Mouse (Mus musculus) midbrain, embryonic 13.5 days (tissue): Measurements from ENCODE around the gene Npcd. TPM values are rescaled to one million over a fixed set of nuclear protein-coding genes. Genes with fewer than 3 reads are reported as not detected.

Experiments used
- ATAC-seq: fragments of 200-750 bp; cut with Nextera tagmentation; 2 replicates; pipeline ENCODE4 v1.8.0; 2017; ENCODE audit warnings: mild to moderate bottlenecking, moderate TSS enrichment, moderate library complexity
- H3K27ac ChIP-seq: fragments of 300-500 bp; sonication (generic); 2 replicates; pipeline ENCODE4 v1.5.1; 2015; ENCODE audit warnings: inconsistent platforms, mild to moderate bottlenecking, moderate library complexity
- H3K27me3 ChIP-seq: fragments of 300-500 bp; sonication (generic); 2 replicates; pipeline ENCODE4 v1.6.1; 2015; ENCODE audit warnings: mild to moderate bottlenecking, inconsistent platforms
- H3K36me3 ChIP-seq: fragments of 300-500 bp; sonication (generic); 2 replicates; pipeline ENCODE4 v1.6.1; 2015; ENCODE audit warnings: mild to moderate bottlenecking, inconsistent platforms
- H3K4me1 ChIP-seq: fragments of 300-500 bp; sonication (generic); replicated peaks from 2 replicates; pipeline ENCODE4 v1.6.1; 2015; ENCODE audit warnings: inconsistent platforms
- H3K4me2 ChIP-seq: fragments of 300-500 bp; sonication (generic); replicated peaks from 2 replicates; pipeline ENCODE4 v1.6.1; 2015; ENCODE audit warnings: moderate library complexity, mild to moderate bottlenecking, inconsistent platforms
- H3K4me3 ChIP-seq: fragments of 300-500 bp; sonication (generic); replicated peaks from 2 replicates; pipeline ENCODE4 v1.5.1; 2015; ENCODE audit warnings: mild to moderate bottlenecking, inconsistent platforms
- H3K9ac ChIP-seq: fragments of 300-500 bp; sonication (generic); replicated peaks from 2 replicates; pipeline ENCODE4 v1.6.1; 2015; ENCODE audit warnings: mild to moderate bottlenecking, inconsistent platforms
- H3K9me3 ChIP-seq: fragments of 300-500 bp; sonication (generic); 2 replicates; pipeline ENCODE4 v1.6.1; 2016; ENCODE audit warnings: mild to moderate bottlenecking, inconsistent platforms
- WGBS: fragments of 180-500 bp; shearing (Covaris S2); methylation state at CpG from one replicate; pipeline ENCODE4 v1.1.7; 2015; 5-methylcytosine and 5-hydroxymethylcytosine counted together
- polyA plus RNA-seq: library from polyadenylated mRNA; unstranded; fragments of >200 nt; fragmentation: Nextera tagmentation; extraction: Ambion mirVana; gene quantifications from 2 replicates; pipeline ENCODE4 v1.2.1, GENCODE M21; 2015

The Npcd gene
- polyA plus RNA-seq, 1 experiment from 2014 or later = 1.2 TPM

GRCm38 (mm10) chr15:79858979-79859378 lies 24.9 kb upstream of the Npcd start:
- Histone ChIP-seq H3K9me3 (no peaks in the 10 kb centered on the region), H3K27me3 (no peaks in the 10 kb centered on the region), H3K4me1 (no peaks in the 10 kb centered on the region), H3K9ac (no peak overlapping the region), H3K36me3 (no peaks in the 10 kb centered on the region), H3K4me3 (no peak overlapping the region), H3K4me2 (no peak overlapping the region), H3K27ac (no peak overlapping the region)
- WGBS = 87% methylated on average over 5 of the region's 5 CpGs
- ATAC-seq = no peak

- ATAC-seq = no peak
- 98% methylated on average over 2 of the region's 2 CpGs for WGBS
- no peaks in the 10 kb centered on the region for H3K36me3 ChIP-seq
- H3K4me1 ChIP-seq = peaks cover 7% of the 10 kb centered on the region
- H3K4me3 ChIP-seq = no peak overlapping the region
- no peak overlapping the region for H3K27ac ChIP-seq
- no peak overlapping the region for H3K9ac ChIP-seq
- no peak overlapping the region for H3K4me2 ChIP-seq
- H3K9me3 ChIP-seq = no peaks in the 10 kb centered on the region
- H3K27me3 ChIP-seq = 0 out of 2 replicates have a peak, but pooled peaks cover 3% of the 10 kb centered on the region
These were observed 16.1 kb upstream of the Npcd start for GRCm38 (mm10) chr15:79850143-79850542.

DNA sequence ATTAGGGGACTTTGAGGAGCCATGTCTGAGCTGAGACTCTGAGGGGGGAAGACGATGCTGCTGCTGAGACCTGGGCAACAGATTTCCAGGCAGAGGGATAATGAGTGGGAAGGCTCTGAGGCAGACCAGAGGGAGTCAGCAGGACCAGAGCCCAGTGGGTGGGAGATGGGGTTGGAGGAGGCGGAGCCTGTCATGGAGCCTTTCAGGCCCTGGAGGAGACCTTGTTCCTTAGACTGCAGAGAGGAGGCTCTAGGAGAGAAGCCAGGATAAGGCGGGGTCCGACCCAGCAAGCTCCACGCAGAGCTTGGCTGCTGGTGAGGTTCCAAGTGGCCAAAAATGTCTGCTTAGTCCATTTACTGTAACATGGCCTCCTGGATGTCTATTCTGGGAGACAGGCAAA lies 13.1 kb upstream of the Npcd start:
- 18% methylated on average over 5 of the region's 5 CpGs for WGBS
- H3K9me3 ChIP-seq = no peaks in the 10 kb centered on the region
- 0 out of 2 replicates have a peak overlapping the region, but pooled peaks have one; percentile 23 for H3K9ac ChIP-seq
- H3K4me2 ChIP-seq = no peak overlapping the region
- H3K27ac ChIP-seq = no peak overlapping the region
- no peak overlapping the region for H3K4me3 ChIP-seq
- no peak for ATAC-seq
- 0 out of 2 replicates have a peak, but pooled peaks cover 3% of the 10 kb centered on the region for H3K27me3 ChIP-seq
- H3K36me3 ChIP-seq = no peaks in the 10 kb centered on the region
- H3K4me1 ChIP-seq = peaks cover 7% of the 10 kb centered on the region

- WGBS = 73% methylated on average over 4 of the region's 4 CpGs
- Histone ChIP-seq H3K36me3 (no peaks in the 10 kb centered on the region), H3K4me3 (no peak overlapping the region), H3K9ac (no peak overlapping the region), H3K27ac (no peak overlapping the region), H3K27me3 (0 out of 2 replicates have a peak, but pooled peaks cover 7% of the 10 kb centered on the region), H3K4me2 (no peak overlapping the region), H3K4me1 (peaks cover 7% of the 10 kb centered on the region), H3K9me3 (no peaks in the 10 kb centered on the region)
- ATAC-seq = no peak
These were observed 11.9 kb upstream of the Npcd start for GRCm38 (mm10) chr15:79845986-79846385.

- H3K9ac ChIP-seq = no peak overlapping the region
- 0 out of 2 replicates have a peak, but pooled peaks cover 4% of the 10 kb centered on the region for H3K27me3 ChIP-seq
- ATAC-seq = no peak
- no peak overlapping the region for H3K27ac ChIP-seq
- H3K36me3 ChIP-seq = no peaks in the 10 kb centered on the region
- no peaks in the 10 kb centered on the region for H3K9me3 ChIP-seq
- H3K4me2 ChIP-seq = no peak overlapping the region
- WGBS = 85% methylated on average over 3 of the region's 3 CpGs
- H3K4me3 ChIP-seq = no peak overlapping the region
- peaks cover 7% of the 10 kb centered on the region for H3K4me1 ChIP-seq
These were observed 8.9 kb upstream of the Npcd start for GRCm38 (mm10) chr15:79842985-79843384.

GRCm38 (mm10) chr15:79840281-79840680 lies 6.2 kb upstream of the Npcd start:
- Histone ChIP-seq H3K27ac (no peak overlapping the region), H3K4me2 (no peak overlapping the region), H3K36me3 (no peaks in the 10 kb centered on the region), H3K4me1 (peaks cover 12% of the 10 kb centered on the region), H3K27me3 (0 out of 2 replicates have a peak, but pooled peaks cover 4% of the 10 kb centered on the region), H3K9ac (no peak overlapping the region), H3K9me3 (no peaks in the 10 kb centered on the region), H3K4me3 (no peak overlapping the region)
- whole genome bisulfite sequencing = 77% methylated on average over 2 of the region's 2 CpGs
- no peak for ATAC-seq

DNA sequence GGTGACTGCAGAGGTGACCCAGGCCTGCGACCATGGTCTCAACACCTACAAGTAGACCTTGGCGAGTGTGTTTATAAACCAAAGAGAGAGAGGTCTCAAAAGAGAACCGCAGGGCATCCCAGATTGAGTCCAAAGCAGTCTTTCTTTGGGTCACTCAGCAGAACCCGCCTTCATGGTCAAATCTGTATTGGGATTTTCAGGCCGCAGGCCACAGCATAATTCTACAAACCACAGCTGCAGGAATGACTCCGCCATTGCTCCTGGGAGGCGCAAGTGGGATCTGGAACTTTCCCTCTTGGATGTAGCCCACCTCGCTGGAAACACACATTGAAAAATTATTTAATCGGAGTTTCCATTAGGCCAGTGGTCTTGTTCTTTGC lies 834 bp upstream of the Npcd start:
- Histone ChIP-seq H3K4me3 (peak overlapping the region; percentile 95), H3K9ac (0 out of 2 replicates have a peak overlapping the region, but pooled peaks have one; percentile 60), H3K4me1 (peaks cover 55% of the 10 kb centered on the region), H3K4me2 (peak overlapping the region; percentile 99), H3K27me3 (no peaks in the 10 kb centered on the region), H3K36me3 (peaks cover 4% of the 10 kb centered on the region; the same call in 1 of the 2 replicates), H3K9me3 (no peaks in the 10 kb centered on the region), H3K27ac (peak overlapping the region; percentile 97)
- ATAC-seq = no peak
- 36% methylated on average over 9 of the region's 9 CpGs for WGBS

GRCm38 (mm10) chr15:79833251-79834050 lies 586 bp downstream of the Npcd start:
- H3K4me1 ChIP-seq = peaks cover 69% of the 10 kb centered on the region
- WGBS = 1% methylated on average over 41 of the region's 41 CpGs

DNA sequence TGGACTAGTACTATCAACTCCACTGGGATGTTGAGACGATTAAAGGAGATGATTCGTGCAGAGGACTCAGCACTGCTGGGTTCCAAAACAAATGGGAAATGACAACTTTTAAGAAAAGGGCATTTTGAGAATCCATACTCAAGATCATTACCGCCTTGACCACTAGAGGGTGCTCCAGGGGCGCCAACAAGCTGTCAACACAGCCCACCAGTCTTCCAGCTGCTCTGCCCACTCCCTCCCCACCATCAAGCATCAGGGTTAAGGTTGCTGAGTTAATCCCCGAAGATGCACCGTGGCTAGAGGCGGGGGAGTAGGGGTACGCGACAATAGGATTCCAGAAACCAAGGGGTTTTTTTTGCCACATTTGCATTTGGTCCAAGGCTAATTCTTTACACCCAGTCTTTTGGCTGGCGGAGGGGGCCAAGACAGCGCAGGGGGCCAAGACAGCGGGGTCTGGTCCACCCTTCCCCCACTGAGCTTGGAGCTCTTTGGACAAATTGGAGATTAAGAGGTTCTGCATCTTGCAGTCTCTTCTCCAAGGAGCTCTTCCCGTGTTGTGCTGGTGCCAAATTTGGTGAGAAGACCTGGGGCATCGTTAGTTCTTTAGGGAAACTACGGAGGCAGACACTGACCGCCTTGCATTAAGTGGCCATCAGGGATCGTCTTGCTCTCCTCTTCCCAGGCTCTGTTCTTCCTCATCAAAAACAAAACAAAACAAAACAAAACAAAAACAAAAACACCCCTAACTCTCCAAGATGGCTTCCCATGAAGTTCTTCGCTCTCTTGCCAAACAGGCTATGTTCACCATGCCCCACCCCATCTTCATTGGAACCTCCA lies 1.8 kb downstream of the Npcd start:
- WGBS = 12% methylated on average over 18 of the region's 18 CpGs
- Histone ChIP-seq H3K36me3 (peaks cover 27% of the 10 kb centered on the region), H3K4me2 (peak overlapping the region; percentile 99), H3K27ac (peak overlapping the region; percentile 97), H3K9me3 (no peaks in the 10 kb centered on the region), H3K9ac (peak overlapping the region; percentile 97), H3K4me3 (peak overlapping the region; percentile 95), H3K4me1 (peaks cover 81% of the 10 kb centered on the region), H3K27me3 (no peaks in the 10 kb centered on the region)
- ATAC-seq = 0 out of 2 replicates have a peak, but pooled peaks have one; percentile 34

More at GRCm38 (mm10) chr15:79833251-79834050, 586 bp downstream of the Npcd start:
- Histone ChIP-seq H3K9ac (peak overlapping the region; percentile 97), H3K9me3 (no peaks in the 10 kb centered on the region), H3K27ac (peak overlapping the region; percentile 97), H3K4me3 (peak overlapping the region; percentile 95), H3K36me3 (peaks cover 15% of the 10 kb centered on the region), H3K4me2 (peak overlapping the region; percentile 99), H3K27me3 (no peaks in the 10 kb centered on the region)
- peak; percentile 18; the same call in 1 of the 2 replicates for ATAC-seq

DNA sequence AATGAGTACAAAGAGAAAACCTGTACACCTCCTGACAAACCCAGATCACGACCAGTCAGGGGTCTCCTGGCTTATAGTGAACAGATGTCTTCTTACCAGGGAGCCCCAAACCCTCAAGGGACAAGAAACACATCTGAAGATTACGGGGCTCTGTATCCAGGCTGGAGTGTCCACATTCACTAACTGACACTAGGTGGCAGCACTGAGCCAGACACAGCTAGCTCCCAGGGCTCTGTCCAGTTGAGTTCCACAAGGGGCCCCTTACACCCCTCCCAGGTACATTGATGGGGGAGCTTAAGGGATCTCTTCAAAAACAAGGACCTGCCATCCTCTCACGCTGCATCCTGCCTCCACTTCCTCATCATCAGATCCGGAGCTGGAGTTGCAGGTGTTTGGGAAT lies 3.6 kb downstream of the Npcd start:
- Histone ChIP-seq H3K27me3 (no peaks in the 10 kb centered on the region), H3K4me1 (peaks cover 87% of the 10 kb centered on the region), H3K9ac (peak overlapping the region; percentile 61), H3K9me3 (no peaks in the 10 kb centered on the region), H3K4me3 (no peak overlapping the region), H3K27ac (peak overlapping the region; percentile 51; the same call in 1 of the 2 replicates), H3K4me2 (0 out of 2 replicates have a peak overlapping the region, but pooled peaks have one; percentile 6), H3K36me3 (peaks cover 43% of the 10 kb centered on the region)
- WGBS = 18% methylated on average over 4 of the region's 4 CpGs
- ATAC-seq = no peak

- peak overlapping the region; percentile 61 for H3K9ac ChIP-seq
These were observed 4.6 kb downstream of the Npcd start for GRCm38 (mm10) chr15:79829431-79829830.

More at GRCm38 (mm10) chr15:79829431-79829830, 4.6 kb downstream of the Npcd start:
- H3K4me2 ChIP-seq = peak overlapping the region; percentile 44; the same call in 1 of the 2 replicates
- H3K4me1 ChIP-seq = peaks cover 87% of the 10 kb centered on the region
- H3K9me3 ChIP-seq = no peaks in the 10 kb centered on the region
- ATAC-seq = no peak
- 65% methylated on average over 5 of the region's 5 CpGs for whole genome bisulfite sequencing
- H3K27ac ChIP-seq = 0 out of 2 replicates have a peak overlapping the region, but pooled peaks have one; percentile 5
- H3K4me3 ChIP-seq = no peak overlapping the region
- H3K27me3 ChIP-seq = no peaks in the 10 kb centered on the region
- H3K36me3 ChIP-seq = peaks cover 44% of the 10 kb centered on the region
